Mouse (Mus musculus) MEL (cell line): ENCODE data around the gene Eif2b5. TPM values are rescaled to one million over a fixed set of nuclear protein-coding genes. Genes with fewer than 3 reads are reported as not detected.
"Not testable (repeated sequence)": the region's sequence is repeated elsewhere in the genome, so short reads cannot be mapped to it uniquely, and the experiment has no call there.

Source experiments
- DNase-seq: peaks from one replicate; pipeline ENCODE4 v3.0.0; 2011; ENCODE audit warnings: low read depth, low spot score
- H3K27ac ChIP-seq: 2 replicates; pipeline ENCODE4 v1.5.1; 2012; ENCODE audit warnings: low read depth, mild to moderate bottlenecking, control low read depth, low read length, moderate library complexity; ENCODE audit not compliant: control insufficient read depth
- H3K27me3 ChIP-seq, 2 experiments: fragments of 150-350 bp in 1 of 2; sonication (generic) in 1 of 2; 2 replicates each; pipeline ENCODE4 v1.6.1; 2012; ENCODE audit warnings: low read length in 2 of 2, mild to moderate bottlenecking in 2 of 2, improper control_type of control experiment in 1 of 2, moderate library complexity in 1 of 2; ENCODE audit not compliant: insufficient read depth in 2 of 2, control insufficient read depth in 1 of 2
- H3K36me3 ChIP-seq, 2 experiments: 2 replicates each; pipeline ENCODE4 v1.6.1; 2012 to 2014; ENCODE audit warnings: low read length in 2 of 2, improper control_type of control experiment in 1 of 2, inconsistent platforms in 1 of 2, mild to moderate bottlenecking in 1 of 2; ENCODE audit not compliant: insufficient read depth in 2 of 2, control insufficient read depth in 1 of 2
- H3K4me1 ChIP-seq, 2 experiments: fragments of 150-350 bp in 1 of 2; sonication (generic) in 1 of 2; 2 replicates each; pipeline ENCODE4 v1.6.1; 2012; ENCODE audit warnings: low read length in 2 of 2, improper control_type of control experiment in 1 of 2, mild to moderate bottlenecking in 1 of 2; ENCODE audit not compliant: insufficient read depth in 2 of 2, control insufficient read depth in 1 of 2
- H3K4me3 ChIP-seq, 2 experiments: fragments of 150-350 bp in 1 of 2; sonication (generic) in 1 of 2; 2 replicates each; pipeline ENCODE4 v1.5.1; 2012; ENCODE audit warnings: low read depth in 2 of 2, low read length in 2 of 2, mild to moderate bottlenecking in 2 of 2, moderate library complexity in 2 of 2, control low read depth in 1 of 2, improper control_type of control experiment in 1 of 2; ENCODE audit not compliant: control insufficient read depth in 1 of 2, insufficient read depth in 1 of 2
- H3K79me2 ChIP-seq: 2 replicates; pipeline ENCODE4 v1.6.1; 2012; ENCODE audit warnings: mild to moderate bottlenecking, low read length, moderate library complexity; ENCODE audit not compliant: control insufficient read depth, poor library complexity, insufficient read depth
- H3K9ac ChIP-seq: 2 replicates; pipeline ENCODE4 v1.6.1; 2012; ENCODE audit warnings: low read depth, mild to moderate bottlenecking, control low read depth, low read length, moderate library complexity; ENCODE audit not compliant: control insufficient read depth, poor library complexity, severe bottlenecking
- H3K9me3 ChIP-seq: fragments of 150-350 bp; sonication (generic); replicated peaks from 2 replicates; pipeline ENCODE4 v1.6.1; 2012; ENCODE audit warnings: mild to moderate bottlenecking, low read length, improper control_type of control experiment, moderate library complexity; ENCODE audit not compliant: insufficient read depth
- BHLHE40 ChIP-seq: IDR thresholded peaks from 2 replicates; pipeline ENCODE4 v1.6.1; 2012; ENCODE audit warnings: low read depth, mild to moderate bottlenecking, inconsistent platforms, low read length, improper control_type of control experiment, borderline replicate concordance
- CTCF ChIP-seq, 3 experiments: IDR thresholded peaks in 2 of 3; conservative IDR thresholded peaks in 1 of 3; 2 replicates each; pipeline ENCODE4 v1.5.1; 2011 to 2012; ENCODE audit warnings: low read length in 3 of 3, low read depth in 2 of 3, mild to moderate bottlenecking in 2 of 3, improper control_type of control experiment in 1 of 3, inconsistent platforms in 1 of 3, mixed read lengths in 1 of 3, moderate library complexity in 1 of 3; ENCODE audit not compliant: control insufficient read depth in 1 of 3, insufficient read depth in 1 of 3, poor library complexity in 1 of 3, severe bottlenecking in 1 of 3
- EP300 ChIP-seq, 2 experiments: IDR thresholded peaks; 2 replicates each; pipeline ENCODE4 v1.6.1; 2011; ENCODE audit warnings: improper control_type of control experiment in 2 of 2, low read length in 2 of 2, low read depth in 1 of 2, mild to moderate bottlenecking in 1 of 2
- MXI1 ChIP-seq: IDR thresholded peaks from 2 replicates; pipeline ENCODE4 v1.6.1; 2011; ENCODE audit warnings: mild to moderate bottlenecking, low read depth, low read length, improper control_type of control experiment
- MYC ChIP-seq: IDR thresholded peaks from 2 replicates; pipeline ENCODE4 v1.6.1; 2011; ENCODE audit warnings: low read depth, mild to moderate bottlenecking, low read length, improper control_type of control experiment, moderate library complexity
- NRF1 ChIP-seq: IDR thresholded peaks from 2 replicates; pipeline ENCODE4 v1.6.1; 2014; ENCODE audit warnings: low read depth, mild to moderate bottlenecking, inconsistent platforms, low read length, improper control_type of control experiment, moderate library complexity; ENCODE audit not compliant: poor library complexity, insufficient read depth, severe bottlenecking
- SIN3A ChIP-seq: IDR thresholded peaks from 2 replicates; pipeline ENCODE4 v1.6.1; 2012; ENCODE audit warnings: low read length, improper control_type of control experiment, inconsistent platforms
- TCF12 ChIP-seq: IDR thresholded peaks from 2 replicates; pipeline ENCODE4 v1.6.1; 2014; ENCODE audit warnings: low read depth, mild to moderate bottlenecking, inconsistent platforms, low read length, improper control_type of control experiment, moderate library complexity
- USF1 ChIP-seq: IDR thresholded peaks from 2 replicates; pipeline ENCODE4 v1.6.1; 2014; ENCODE audit warnings: low read depth, mild to moderate bottlenecking, inconsistent platforms, low read length, improper control_type of control experiment, moderate library complexity
- polyA plus RNA-seq, 2 experiments: library from polyadenylated mRNA; stranded (reverse) in 1 of 2; unstranded in 1 of 2; fragments of >175 nt in 1 of 2; fragments of >200 nt in 1 of 2; gene quantifications; 2 replicates each; pipeline versions ENCODE4 v1.2.1 to v1.2.4; 2012; ENCODE audit warnings: low replicate concordance in 2 of 2, low read depth in 1 of 2; ENCODE audit not compliant: insufficient read length in 2 of 2, insufficient read depth in 1 of 2, missing spikeins in 1 of 2
- total RNA-seq: library from RNA; depleted of rRNA; stranded (reverse); fragments of 300-350 nt; gene quantifications from 2 replicates; pipeline ENCODE4 v1.2.3, GENCODE M21; 2012

Eif2b5 gene
- total and polyA plus RNA-seq, 3 experiments, result 91.1 to 131 (median 115) TPM

DNA sequence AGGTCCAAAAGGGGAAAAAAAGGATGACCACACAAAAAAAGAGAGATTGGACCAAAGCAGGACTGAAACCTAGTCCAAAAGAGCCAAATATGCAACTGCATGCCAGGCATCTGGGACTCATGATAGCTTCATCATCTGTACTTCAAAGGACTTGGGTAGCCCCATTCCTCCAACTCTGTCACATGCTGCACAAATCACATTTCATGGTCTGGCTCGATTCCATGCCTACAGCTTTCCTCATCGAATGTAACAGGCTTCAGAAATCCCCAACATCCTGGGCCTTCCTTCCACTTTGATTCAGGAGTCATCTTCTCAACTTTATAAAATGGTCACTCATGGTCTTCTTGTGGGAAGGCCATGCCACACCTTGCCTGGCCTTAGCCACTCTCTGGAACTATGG, 16.9 kb upstream of the Eif2b5 start:
- H3K9me3 ChIP-seq, result no peaks in the 10 kb centered on the region
- no peaks in the 10 kb centered on the region for H3K79me2 ChIP-seq
- H3K9ac ChIP-seq, result no peak overlapping the region
- no peaks in the 10 kb centered on the region for H3K36me3 ChIP-seq
- H3K27ac ChIP-seq, result no peak overlapping the region
- no peak for TF ChIP-seq EP300 (IDR thresholded peaks at IDR 0.05; ENCODE audit: low read depth in 1 of 2, low read length in 2 of 2)
- H3K4me3 ChIP-seq, result no peak overlapping the region
- H3K27me3 ChIP-seq, result peaks cover 0 to 3% of the 10 kb centered on the region in 2 experiments; a peak in 1 of 4 replicates
- peaks cover 0 to 2% of the 10 kb centered on the region in 2 experiments; a peak in 2 of 4 replicates for H3K4me1 ChIP-seq
- DNase-seq, result no peak

- H3K27me3 ChIP-seq, H3K9ac ChIP-seq: not testable (repeated sequence)
Observed at GRCm38 (mm10) chr16:20483716-20484115, 14.9 kb upstream of the Eif2b5 start.

GRCm38 (mm10) chr16:20485061-20485460, 13.6 kb upstream of the Eif2b5 start:
- no peak for DNase-seq
- Histone ChIP-seq H3K4me3 (no peak overlapping the region), H3K27ac (no peak overlapping the region), H3K36me3 (no peaks in the 10 kb centered on the region; a peak in 1 of 4 replicates), H3K4me1 (peaks cover 0 to 5% of the 10 kb centered on the region in 2 experiments; a peak in 2 of 4 replicates), H3K79me2 (no peaks in the 10 kb centered on the region), H3K27me3 (peaks cover 0 to 3% of the 10 kb centered on the region in 2 experiments; a peak in 1 of 4 replicates), H3K9ac (no peak overlapping the region), H3K9me3 (no peaks in the 10 kb centered on the region)
- TF ChIP-seq MYC (no peak), SIN3A (no peak), TCF12 (no peak), NRF1 (no peak), USF1 (no peak), MXI1 (no peak), BHLHE40 (no peak), CTCF (IDR thresholded peaks at IDR 0.05 in 2 of 3, conservative IDR thresholded peaks at IDR 0.05 in 1 of 3; ENCODE audit: control insufficient read depth in 1 of 3, insufficient read depth in 1 of 3, low read depth in 2 of 3, low read length in 3 of 3, poor library complexity in 1 of 3, severe bottlenecking in 1 of 3) (no peak)

More at GRCm38 (mm10) chr16:20483716-20484115, 14.9 kb upstream of the Eif2b5 start:
- H3K79me2 ChIP-seq, H3K9me3 ChIP-seq, H3K4me1 ChIP-seq, H3K27ac ChIP-seq, DNase-seq, H3K4me3 ChIP-seq, H3K36me3 ChIP-seq: not testable (repeated sequence)
